Mouse (Mus musculus) lung, adult 10 weeks (tissue): ENCODE results near the gene Zar1. TPM values are rescaled to one million over a fixed set of nuclear protein-coding genes. Genes with fewer than 3 reads are reported as not detected.

Source experiments
- polyA plus RNA-seq: library from polyadenylated mRNA; stranded (reverse); fragments of 350-450 nt; fragmentation: Illumina TruSeq; extraction: RNeasy Lipid Tissue Mini Kit (QIAGEN cat#74804); gene quantifications from one replicate; pipeline ENCODE4 v1.2.3, GENCODE M21; 2014; ENCODE audit warnings: low read depth, low replicate concordance; ENCODE audit not compliant: insufficient read depth

The Zar1 gene
- not detected for polyA plus RNA-seq

DNA sequence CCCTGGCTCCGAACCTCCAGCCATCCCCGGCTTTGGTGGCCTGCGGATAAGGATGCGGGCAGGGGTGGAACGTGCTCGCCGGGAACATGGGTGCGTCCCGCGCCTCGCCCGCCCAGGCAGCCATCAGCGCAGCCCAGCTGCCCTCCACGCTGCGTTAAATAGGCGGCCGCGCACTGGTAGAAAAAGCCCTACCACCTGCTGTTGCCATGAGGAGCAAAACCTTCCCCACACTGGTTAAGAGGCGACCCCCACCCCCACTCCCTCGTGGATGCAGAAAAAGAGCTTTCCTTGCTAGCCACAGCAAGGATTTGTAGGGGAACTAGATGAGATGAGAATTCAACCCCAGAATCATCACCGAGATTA, at the start of gene Zar1:
TSS of gene Zar1 (minus strand) at position 285 of the 363 bp plus-strand sequence.

GRCm38 (mm10) chr5:72587192-72587681, 6.2 kb upstream of the Zar1 start, which contains the start of gene Gm5868:
TSS of gene Gm5868 (minus strand) at chr5:72587551.

DNA sequence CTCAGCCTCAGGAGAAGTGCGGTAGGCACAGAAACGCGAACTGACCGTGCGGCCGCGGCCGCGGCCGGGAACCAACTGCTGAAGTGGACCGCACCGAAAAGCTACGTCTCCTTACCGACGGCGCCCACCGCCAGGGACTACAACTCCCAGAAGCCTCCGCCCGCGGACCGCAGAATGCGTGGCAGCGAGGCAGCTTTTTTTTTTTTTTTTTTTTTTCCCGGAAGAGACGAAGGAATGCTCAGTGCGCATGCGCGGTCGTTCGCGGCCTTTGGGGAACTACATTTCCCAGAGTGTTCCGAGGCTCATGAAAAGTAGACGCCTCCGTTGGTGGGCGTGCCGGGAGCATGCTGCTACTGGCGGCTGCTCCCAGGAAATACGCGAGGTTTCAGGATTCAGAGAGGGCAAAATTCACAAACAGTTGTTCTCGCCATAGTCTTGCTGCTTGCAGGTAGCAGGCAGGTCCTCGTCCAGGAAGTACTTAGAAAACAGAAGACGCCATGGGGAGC, 21.5 kb downstream of the Zar1 start, which contains the start of gene Nfxl1:
TSS of gene Nfxl1 (minus strand) at position 141 of the 506 bp plus-strand sequence.

Other genes starting within 250 kb of the Zar1 start
- 0.90 TPM for gene Corin, start 76.8 kb downstream of the Zar1 start, polyA plus RNA-seq
- 7.4 TPM for gene Nfxl1, start 21.6 kb downstream of the Zar1 start, polyA plus RNA-seq
- not detected for gene Gm5868, start 6.3 kb upstream of the Zar1 start, polyA plus RNA-seq
- 0.35 TPM for gene Cnga1, start 63.0 kb upstream of the Zar1 start, polyA plus RNA-seq
- 1.3 TPM for gene Nipal1, start 66.5 kb upstream of the Zar1 start, polyA plus RNA-seq
- gene Txk, start 171.5 kb upstream of the Zar1 start, polyA plus RNA-seq: 1.7 TPM